Mouse (Mus musculus): ENCODE data around the gene Ncs1. TPM values are rescaled to one million over a fixed set of nuclear protein-coding genes. Genes with fewer than 3 reads are reported as not detected.

The Ncs1 gene
- total and polyA plus RNA-seq, 2 experiments, result 0.09 to 0.11 TPM

DNA sequence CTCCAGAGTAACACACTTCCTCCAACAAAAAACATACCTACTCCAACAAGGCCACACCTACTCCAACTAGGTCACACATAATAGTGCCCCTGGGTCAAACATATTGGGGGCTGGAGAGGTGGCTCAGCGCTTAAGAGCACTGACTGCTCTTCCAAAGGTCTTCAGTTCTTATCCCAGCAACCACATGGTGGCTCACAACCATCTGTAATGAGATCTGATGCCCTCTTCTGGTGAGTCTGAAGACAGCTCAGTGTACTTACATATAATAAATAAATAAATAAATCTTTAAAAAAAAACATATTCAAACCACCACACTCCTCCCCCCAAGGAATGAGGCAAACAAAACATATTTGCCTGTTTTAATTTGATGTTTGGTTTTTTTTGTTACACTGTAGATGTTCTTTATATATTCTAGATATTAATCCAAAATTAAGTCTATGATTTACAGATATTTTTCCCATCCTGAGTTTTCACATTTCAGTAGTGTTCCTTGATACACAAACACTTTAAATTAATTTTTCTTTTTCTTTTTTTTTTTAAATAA, 16.8 kb upstream of the Ncs1 start:
- H3K27me3 ChIP-seq (ENCODE audit: control insufficient read depth, insufficient read depth, low read length), result no peaks in the 10 kb centered on the region; the same call in 1 of the 2 replicates
- no peak for DNase-seq (ENCODE audit: extremely low read depth, low read depth, low spot score)
- no peak overlapping the region for H3K4me3 ChIP-seq (ENCODE audit: insufficient read depth, low read depth, low read length)
- no peak overlapping the region for H3K27ac ChIP-seq (replicated peaks; ENCODE audit: insufficient read depth, low read depth, low read length)
- H3K79me2 ChIP-seq (ENCODE audit: control insufficient read depth, insufficient read depth, low read length), result no peaks in the 10 kb centered on the region
- no peaks in the 10 kb centered on the region for H3K36me3 ChIP-seq (ENCODE audit: control insufficient read depth, insufficient read depth, low read length)
- no peak overlapping the region for H3K9ac ChIP-seq (ENCODE audit: low read depth, low read length)
- 65% methylated on average over 1 of the region's 1 CpGs for WGBS
- no peaks in the 10 kb centered on the region for H3K4me1 ChIP-seq (ENCODE audit: control insufficient read depth, insufficient read depth, low read length)
- TF ChIP-seq CTCF (IDR thresholded peaks at IDR 0.05; ENCODE audit: low read depth, low read length) (peak; percentile 11; the same call in 1 of the 2 replicates), POLR2A (IDR thresholded peaks at IDR 0.05; ENCODE audit: extremely low read depth, insufficient read depth, low read length) (no peak)

- 41% methylated on average over 23 of the region's 23 CpGs for WGBS
- H3K27me3 ChIP-seq (ENCODE audit: control insufficient read depth, insufficient read depth, low read length), result no peaks in the 10 kb centered on the region
- H3K4me1 ChIP-seq (ENCODE audit: control insufficient read depth, insufficient read depth, low read length), result no peaks in the 10 kb centered on the region
- no peaks in the 10 kb centered on the region for H3K36me3 ChIP-seq (ENCODE audit: control insufficient read depth, insufficient read depth, low read length)
- H3K79me2 ChIP-seq (ENCODE audit: control insufficient read depth, insufficient read depth, low read length), result no peaks in the 10 kb centered on the region
- H3K9ac ChIP-seq (ENCODE audit: low read depth, low read length), result no peak overlapping the region; the same call in 1 of the 2 replicates
- H3K27ac ChIP-seq (replicated peaks; ENCODE audit: insufficient read depth, low read depth, low read length), result no peak overlapping the region
- peak overlapping the region; percentile 5 for H3K4me3 ChIP-seq (ENCODE audit: insufficient read depth, low read depth, low read length)
- TF ChIP-seq POLR2A (IDR thresholded peaks at IDR 0.05; ENCODE audit: extremely low read depth, insufficient read depth, low read length) (no peak), CTCF (IDR thresholded peaks at IDR 0.05; ENCODE audit: low read depth, low read length) (peak; percentile 26; the same call in 1 of the 2 replicates)
- peak; percentile 9 for DNase-seq (ENCODE audit: extremely low read depth, low read depth, low spot score)
These were observed 6.4 kb upstream of the Ncs1 start for GRCm38 (mm10) chr2:31239203-31239696.

DNA sequence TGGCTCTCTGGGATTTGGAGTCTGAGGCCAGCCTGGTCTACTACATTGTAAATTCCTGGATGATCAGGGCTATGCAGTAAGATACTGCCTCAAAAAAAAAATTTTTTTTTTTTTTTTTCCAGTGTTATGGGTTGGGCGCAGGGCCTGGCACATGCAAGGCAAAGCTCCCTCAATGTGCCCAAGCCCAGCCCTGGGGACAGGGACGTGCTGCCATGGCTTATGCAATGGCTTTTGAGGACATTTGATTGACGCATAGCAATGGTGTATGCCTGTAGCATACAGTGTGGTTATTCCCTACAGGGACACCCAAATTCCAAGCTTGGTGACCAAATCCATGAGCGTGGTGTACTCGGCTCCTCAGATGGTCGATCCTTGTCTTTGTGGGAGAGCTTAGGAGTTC, 5.8 kb upstream of the Ncs1 start:
- Histone ChIP-seq H3K27me3 (ENCODE audit: control insufficient read depth, insufficient read depth, low read length) (no peaks in the 10 kb centered on the region; the same call in 1 of the 2 replicates), H3K27ac (replicated peaks; ENCODE audit: insufficient read depth, low read depth, low read length) (no peak overlapping the region), H3K9ac (ENCODE audit: low read depth, low read length) (no peak overlapping the region), H3K4me3 (ENCODE audit: insufficient read depth, low read depth, low read length) (no peak overlapping the region), H3K79me2 (ENCODE audit: control insufficient read depth, insufficient read depth, low read length) (no peaks in the 10 kb centered on the region), H3K36me3 (ENCODE audit: control insufficient read depth, insufficient read depth, low read length) (no peaks in the 10 kb centered on the region), H3K4me1 (ENCODE audit: control insufficient read depth, insufficient read depth, low read length) (no peaks in the 10 kb centered on the region)
- DNase-seq (ENCODE audit: extremely low read depth, low read depth, low spot score), result no peak
- TF ChIP-seq POLR2A (IDR thresholded peaks at IDR 0.05; ENCODE audit: extremely low read depth, insufficient read depth, low read length), result no peak
- TF ChIP-seq CTCF (IDR thresholded peaks at IDR 0.05; ENCODE audit: low read depth, low read length), result no peak
- WGBS, result 83% methylated on average over 6 of the region's 6 CpGs

- no peak overlapping the region for H3K4me3 ChIP-seq (ENCODE audit: insufficient read depth, low read depth, low read length)
- no peaks in the 10 kb centered on the region for H3K4me1 ChIP-seq (ENCODE audit: control insufficient read depth, insufficient read depth, low read length)
- 17% methylated on average over 7 of the region's 7 CpGs for WGBS
- no peaks in the 10 kb centered on the region for H3K36me3 ChIP-seq (ENCODE audit: control insufficient read depth, insufficient read depth, low read length)
- H3K79me2 ChIP-seq (ENCODE audit: control insufficient read depth, insufficient read depth, low read length), result no peaks in the 10 kb centered on the region
- DNase-seq (ENCODE audit: extremely low read depth, low read depth, low spot score), result no peak
- H3K27me3 ChIP-seq (ENCODE audit: control insufficient read depth, insufficient read depth, low read length), result peaks cover 15% of the 10 kb centered on the region
- TF ChIP-seq POLR2A (IDR thresholded peaks at IDR 0.05; ENCODE audit: extremely low read depth, insufficient read depth, low read length) (no peak), CTCF (IDR thresholded peaks at IDR 0.05; ENCODE audit: low read depth, low read length) (no peak)
- no peak overlapping the region for H3K9ac ChIP-seq (ENCODE audit: low read depth, low read length)
- H3K27ac ChIP-seq (replicated peaks; ENCODE audit: insufficient read depth, low read depth, low read length), result no peak overlapping the region
These were observed 4.0 kb upstream of the Ncs1 start for GRCm38 (mm10) chr2:31241639-31242038.

- Histone ChIP-seq H3K9ac (ENCODE audit: low read depth, low read length) (no peak overlapping the region), H3K79me2 (ENCODE audit: control insufficient read depth, insufficient read depth, low read length) (no peaks in the 10 kb centered on the region), H3K4me3 (ENCODE audit: insufficient read depth, low read depth, low read length) (no peak overlapping the region), H3K27me3 (ENCODE audit: control insufficient read depth, insufficient read depth, low read length) (peaks cover 15% of the 10 kb centered on the region), H3K27ac (replicated peaks; ENCODE audit: insufficient read depth, low read depth, low read length) (no peak overlapping the region), H3K4me1 (ENCODE audit: control insufficient read depth, insufficient read depth, low read length) (no peaks in the 10 kb centered on the region), H3K36me3 (ENCODE audit: control insufficient read depth, insufficient read depth, low read length) (no peaks in the 10 kb centered on the region)
- no peak for DNase-seq (ENCODE audit: extremely low read depth, low read depth, low spot score)
- no peak for TF ChIP-seq CTCF (IDR thresholded peaks at IDR 0.05; ENCODE audit: low read depth, low read length)
- TF ChIP-seq POLR2A (IDR thresholded peaks at IDR 0.05; ENCODE audit: extremely low read depth, insufficient read depth, low read length), result no peak
- 61% methylated on average over 8 of the region's 8 CpGs for WGBS
These were observed 1.4 kb upstream of the Ncs1 start for GRCm38 (mm10) chr2:31244216-31244615.

DNA sequence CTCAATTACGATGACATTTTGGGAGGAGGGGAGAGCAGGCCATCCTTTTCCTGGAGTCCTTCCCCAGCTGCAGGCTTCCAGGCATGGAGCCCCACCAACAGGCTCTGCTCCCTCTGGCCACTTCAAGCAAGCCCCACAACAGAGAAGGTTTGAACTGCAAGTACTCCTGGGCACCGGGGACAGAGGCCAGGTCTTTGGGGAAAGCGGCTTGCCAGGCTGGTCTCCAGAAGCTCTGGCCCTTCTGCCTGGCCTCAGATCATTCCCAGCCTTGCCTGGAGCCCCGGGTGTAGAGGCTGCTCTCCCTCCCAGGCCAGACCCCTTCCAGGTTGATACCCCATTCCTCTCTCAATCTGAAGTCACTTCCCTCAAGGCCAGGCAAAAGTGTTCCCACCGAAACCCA, 572 bp upstream of the Ncs1 start:
- Histone ChIP-seq H3K27ac (replicated peaks; ENCODE audit: insufficient read depth, low read depth, low read length) (no peak overlapping the region), H3K79me2 (ENCODE audit: control insufficient read depth, insufficient read depth, low read length) (no peaks in the 10 kb centered on the region), H3K9ac (ENCODE audit: low read depth, low read length) (no peak overlapping the region), H3K4me1 (ENCODE audit: control insufficient read depth, insufficient read depth, low read length) (no peaks in the 10 kb centered on the region), H3K4me3 (ENCODE audit: insufficient read depth, low read depth, low read length) (peak overlapping the region; percentile 56; the same call in 1 of the 2 replicates), H3K36me3 (ENCODE audit: control insufficient read depth, insufficient read depth, low read length) (no peaks in the 10 kb centered on the region), H3K27me3 (ENCODE audit: control insufficient read depth, insufficient read depth, low read length) (peaks cover 15% of the 10 kb centered on the region)
- TF ChIP-seq CTCF (IDR thresholded peaks at IDR 0.05; ENCODE audit: low read depth, low read length) (no peak), POLR2A (IDR thresholded peaks at IDR 0.05; ENCODE audit: extremely low read depth, insufficient read depth, low read length) (no peak)
- 34% methylated on average over 5 of the region's 5 CpGs for WGBS
- DNase-seq (ENCODE audit: extremely low read depth, low read depth, low spot score), result no peak

Measured in liver, adult 2 months (tissue).